ENCODE assay signal across 15 mouse cellular contexts in the genomic region with DNA sequence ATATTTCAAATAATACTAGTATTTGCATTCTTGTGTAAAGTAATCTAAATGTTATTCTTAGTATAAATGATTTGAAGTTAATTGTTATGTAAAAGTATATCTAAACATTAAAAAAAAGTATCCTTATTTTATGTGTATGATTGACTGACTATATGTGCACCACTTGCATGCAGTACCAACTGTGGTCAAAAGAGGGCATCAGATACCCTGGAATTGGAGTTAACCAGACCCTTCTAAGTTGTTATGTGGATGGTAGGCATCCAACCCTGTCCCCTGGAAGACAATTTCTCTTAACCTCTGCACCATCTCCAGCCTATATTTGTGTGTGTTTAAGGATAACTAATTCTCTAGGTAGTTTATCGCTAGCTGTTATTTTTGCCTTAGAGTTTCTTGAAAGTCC.
DNase-seq lines count a peak whose midpoint lies in the region; ATAC-seq and TF ChIP-seq lines count a peak whose summit lies in the region.
"Had no signal": no experiment of that assay in that cellular context is flagged by ENCODE, and none has a peak within 500 bp of the region (broad histone marks: within the 10 kb centered on the region; RNA-seq: fewer than 3 reads in every experiment).

No protein-coding gene starts in this region.

- H3K4me2 ChIP-seq in lung, embryonic 14.5 days: no peak overlapping the region
- no peak overlapping the region for H3K4me2 ChIP-seq in stomach, postnatal 0 days (replicated peaks; ENCODE audit: low read depth)
- H3K4me2 ChIP-seq: forebrain, embryonic 13.5 days; heart, embryonic 15.5 days; hindbrain, embryonic 13.5 days had no signal

- no peak for ATAC-seq in lung, embryonic 14.5 days (ENCODE audit: insufficient read depth)
- ATAC-seq in stomach, postnatal 0 days (ENCODE audit: low FRiP score, low TSS enrichment): no peak
- no peak for ATAC-seq in cerebellum, adult (ENCODE audit: insufficient number of reproducible peaks, low FRiP score, low TSS enrichment)
- ATAC-seq: forebrain, embryonic 13.5 days; intestine, embryonic 16.5 days had no signal

- no peak overlapping the region for H3K9ac ChIP-seq in heart, adult 2 months (ENCODE audit: low read depth, low read length)
- H3K9ac ChIP-seq in lung, embryonic 14.5 days: no peak overlapping the region
- no peak overlapping the region for H3K9ac ChIP-seq in ES-E14 (ENCODE audit: insufficient read depth, low read depth, low read length, poor library complexity, severe bottlenecking)
- H3K9ac ChIP-seq in stomach, postnatal 0 days (ENCODE audit: low read length): no peak overlapping the region
- H3K9ac ChIP-seq: forebrain, embryonic 13.5 days; heart, embryonic 15.5 days; hindbrain, embryonic 13.5 days had no signal

- no peak for TF ChIP-seq POLR2A in heart, adult 2 months (IDR thresholded peaks at IDR 0.05; ENCODE audit: insufficient read depth, low read depth, low read length)

- no peak overlapping the region for H3K4me3 ChIP-seq in heart, adult 2 months
- no peak overlapping the region for H3K4me3 ChIP-seq in lung, embryonic 14.5 days (ENCODE audit: low read depth, low read length)
- H3K4me3 ChIP-seq in ES-E14 (ENCODE audit: insufficient read depth in 1 of 2, low read depth in 1 of 2, low read length in 2 of 2, poor library complexity in 1 of 2, severe bottlenecking in 1 of 2): no peak overlapping the region
- no peak overlapping the region for H3K4me3 ChIP-seq in stomach, postnatal 0 days (ENCODE audit: low read depth, low read length)
- H3K4me3 ChIP-seq: forebrain, embryonic 13.5 days; heart, embryonic 15.5 days; hindbrain, embryonic 13.5 days had no signal

- intact Hi-C loops in heart, adult 2 months (cut with DNase I): no loop called here
- intact Hi-C loops in heart, postnatal 10 days (cut with DNase I): no loop called here

- no peaks in the 10 kb centered on the region for H3K36me3 ChIP-seq in heart, adult 2 months (ENCODE audit: control insufficient read depth, insufficient read depth, low read length)
- H3K36me3 ChIP-seq in lung, embryonic 14.5 days (ENCODE audit: insufficient read depth): no peaks in the 10 kb centered on the region
- H3K36me3 ChIP-seq in ES-E14 (ENCODE audit: control insufficient read depth, insufficient read depth, low read length, poor library complexity, severe bottlenecking): no peaks in the 10 kb centered on the region
- no peaks in the 10 kb centered on the region for H3K36me3 ChIP-seq in stomach, postnatal 0 days (ENCODE audit: control insufficient read depth, insufficient read depth, low read length)
- H3K36me3 ChIP-seq: heart, embryonic 15.5 days had no signal

- TF ChIP-seq EP300 in heart, adult 2 months (IDR thresholded peaks at IDR 0.05; ENCODE audit: insufficient read depth, low read depth, low read length): no peak
- no peak for TF ChIP-seq EP300 in stomach, postnatal 0 days (optimal IDR thresholded peaks at IDR 0.05)

- no peak overlapping the region for H3K27ac ChIP-seq in heart, adult 2 months
- H3K27ac ChIP-seq in lung, embryonic 14.5 days (ENCODE audit: low read depth): no peak overlapping the region
- H3K27ac ChIP-seq in ES-E14 (ENCODE audit: insufficient read depth, low read depth, low read length, poor library complexity, severe bottlenecking): no peak overlapping the region
- no peak overlapping the region for H3K27ac ChIP-seq in stomach, postnatal 0 days (replicated peaks)
- H3K27ac ChIP-seq: forebrain, embryonic 13.5 days; heart, embryonic 15.5 days; hindbrain, embryonic 13.5 days had no signal

- peak; percentile 31 for TF ChIP-seq CTCF in heart, adult 2 months (IDR thresholded peaks at IDR 0.05)
- TF ChIP-seq CTCF in lung, embryonic 14.5 days (IDR thresholded peaks at IDR 0.05; ENCODE audit: low read depth): peak; percentile 44
- TF ChIP-seq CTCF in stomach, postnatal 0 days (IDR thresholded peaks at IDR 0.05; ENCODE audit: low read depth): peak; percentile 41

- no peaks in the 10 kb centered on the region for H3K79me2 ChIP-seq in heart, adult 2 months (replicated peaks; ENCODE audit: control insufficient read depth, insufficient read depth, low read length)

- 91% methylated on average over 1 of the region's 1 CpGs for WGBS in heart, adult 2 months
- WGBS in lung, embryonic 14.5 days: 92% methylated on average over 1 of the region's 1 CpGs
- WGBS in stomach, postnatal 0 days: 100% methylated on average over 1 of the region's 1 CpGs

- H3K4me1 ChIP-seq in heart, adult 2 months (ENCODE audit: control insufficient read depth, insufficient read depth, low read length): no peaks in the 10 kb centered on the region
- no peaks in the 10 kb centered on the region for H3K4me1 ChIP-seq in lung, embryonic 14.5 days (ENCODE audit: insufficient read depth)
- no peaks in the 10 kb centered on the region for H3K4me1 ChIP-seq in ES-E14 (ENCODE audit: control insufficient read depth in 2 of 2, insufficient read depth in 2 of 2, low read length in 2 of 2, poor library complexity in 1 of 2)
- H3K4me1 ChIP-seq in stomach, postnatal 0 days (replicated peaks; ENCODE audit: control insufficient read depth, insufficient read depth): no peaks in the 10 kb centered on the region
- H3K4me1 ChIP-seq: forebrain, embryonic 13.5 days; heart, embryonic 15.5 days; hindbrain, embryonic 13.5 days had no signal

- no peak for DNase-seq in heart, adult 2 months
- no peak for DNase-seq in heart, postnatal 10 days
- DNase-seq in lung, embryonic 14.5 days: no peak
- DNase-seq in lung, postnatal 4 days: no peak
- peak; percentile 57 for DNase-seq in ES-E14 (ENCODE audit: low read depth, low spot score)
- DNase-seq in stomach, postnatal 0 days (ENCODE audit: low spot score): no peak
- DNase-seq: cerebellum, adult 9-11 months; embryo, embryonic 11 days; kidney, postnatal 14 days; thymus, adult 18-20 months had no signal

- no peaks in the 10 kb centered on the region for H3K27me3 ChIP-seq in heart, adult 2 months (ENCODE audit: control insufficient read depth, insufficient read depth, low read length)
- H3K27me3 ChIP-seq in lung, embryonic 14.5 days (ENCODE audit: insufficient read depth, low read length): no peaks in the 10 kb centered on the region
- H3K27me3 ChIP-seq in stomach, postnatal 0 days (ENCODE audit: control insufficient read depth, insufficient read depth, low read length): no peaks in the 10 kb centered on the region
- H3K27me3 ChIP-seq: forebrain, embryonic 13.5 days; heart, embryonic 15.5 days; hindbrain, embryonic 13.5 days had no signal

- in situ Hi-C loops in ES-E14 (cut with MboI; ENCODE audit: low sequenced_read_pairs in 2 of 2, unreplicated experiment in 2 of 2): no loop called here

- H3K9me3 ChIP-seq in lung, embryonic 14.5 days (ENCODE audit: low read depth, low read length): no peaks in the 10 kb centered on the region
- H3K9me3 ChIP-seq in ES-E14 (ENCODE audit: control insufficient read depth, insufficient read depth, low read depth, low read length): no peaks in the 10 kb centered on the region
- no peaks in the 10 kb centered on the region for H3K9me3 ChIP-seq in stomach, postnatal 0 days (ENCODE audit: control insufficient read depth, low read length)

TF ChIP-seq in ES-E14, 5 proteins besides CTCF, POLR2A, EP300 and RAD21:
- TF ChIP-seq ZC3H11A (IDR thresholded peaks at IDR 0.05; ENCODE audit: borderline replicate concordance, low read depth, low read length) (no peak), HCFC1 (IDR thresholded peaks at IDR 0.05; ENCODE audit: borderline replicate concordance, insufficient read depth, low read length) (no peak), MAFK (IDR thresholded peaks at IDR 0.05; ENCODE audit: insufficient read depth, low read depth, low read length) (no peak), CHD2 (IDR thresholded peaks at IDR 0.05; ENCODE audit: low read depth, low read length) (no peak), ZNF384 (IDR thresholded peaks at IDR 0.05; ENCODE audit: low read depth, low read length) (no peak)
TF ChIP-seq in ES-E14: peak in this region for 0.
